Mouse (Mus musculus): ENCODE measurements around the gene Rp2. TPM values are rescaled to one million over a fixed set of nuclear protein-coding genes. Genes with fewer than 3 reads are reported as not detected.

The Rp2 gene
- total and polyA plus RNA-seq, 2 experiments from 2014 or later: 10.2 to 21.7 TPM

GRCm38 (mm10) chrX:20414885-20415622, 50.8 kb downstream of the Rp2 start:
- H3K4me3 ChIP-seq (ENCODE audit: low read depth, low read length): no peak overlapping the region
- H3K9ac ChIP-seq (replicated peaks; ENCODE audit: low read depth, low read length): no peak overlapping the region
- TF ChIP-seq CTCF (IDR thresholded peaks at IDR 0.05; ENCODE audit: low read depth) (no peak), EP300 (IDR thresholded peaks at IDR 0.05; ENCODE audit: low read depth) (no peak)
- no peaks in the 10 kb centered on the region for H3K4me1 ChIP-seq (ENCODE audit: control insufficient read depth, insufficient read depth)
- ATAC-seq (ENCODE audit: insufficient read depth, low read depth) (no peak), DNase-seq (ENCODE audit: low spot score) (no peak)
- H3K9me3 ChIP-seq (replicated peaks; ENCODE audit: control insufficient read depth, low read length): no peaks in the 10 kb centered on the region
- H3K27ac ChIP-seq (ENCODE audit: low read depth): no peak overlapping the region
- no peaks in the 10 kb centered on the region for H3K36me3 ChIP-seq (replicated peaks; ENCODE audit: control insufficient read depth, insufficient read depth, low read length)
- WGBS: 56% methylated on average over 10 of the region's 10 CpGs
- H3K27me3 ChIP-seq (ENCODE audit: control insufficient read depth, insufficient read depth, low read length): no peaks in the 10 kb centered on the region
- no peak overlapping the region for H3K4me2 ChIP-seq (ENCODE audit: low read depth, low read length)

DNA sequence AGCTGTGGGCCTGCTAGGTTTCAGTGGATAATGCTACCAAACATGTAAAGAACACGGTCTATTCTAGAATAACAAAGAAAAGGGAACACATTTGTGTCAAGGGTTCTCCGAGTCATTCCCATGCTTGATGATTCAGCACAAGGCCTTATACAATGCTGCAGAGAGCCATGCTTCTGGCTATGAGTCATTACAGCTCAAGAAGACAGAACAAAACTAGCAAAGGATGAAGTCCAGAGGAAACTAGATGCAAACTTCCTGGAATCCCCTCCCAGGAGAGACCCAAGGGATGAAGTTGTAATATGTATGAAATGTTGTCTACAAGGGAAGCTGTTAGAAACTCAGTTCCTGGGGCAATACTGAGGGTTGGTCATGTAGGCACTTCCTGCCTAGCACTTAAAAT, 54.2 kb downstream of the Rp2 start:
- no peaks in the 10 kb centered on the region for H3K27me3 ChIP-seq (ENCODE audit: control insufficient read depth, insufficient read depth, low read length)

DNA sequence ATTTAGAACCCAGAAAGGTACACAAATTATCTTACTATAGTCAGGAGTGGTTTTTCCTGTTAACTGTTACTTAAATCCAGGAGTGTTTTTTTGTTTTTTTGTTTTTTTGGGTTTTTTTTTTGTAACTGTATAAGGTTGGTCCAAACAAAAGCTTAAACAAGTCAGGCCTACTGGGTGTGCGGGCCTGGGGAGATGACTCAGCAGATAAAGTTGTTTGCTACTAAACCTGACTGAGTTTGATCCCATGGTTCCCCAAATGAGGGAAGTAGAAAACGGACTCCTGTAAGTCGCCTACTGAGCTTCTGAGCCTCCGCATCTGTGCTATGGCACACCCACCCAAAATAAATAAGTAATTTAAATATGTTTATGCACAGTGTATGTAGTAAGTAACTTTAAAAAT, 55.3 kb downstream of the Rp2 start:
- DNase-seq (ENCODE audit: low spot score) (no peak), ATAC-seq (ENCODE audit: insufficient read depth, low read depth) (no peak)
- Histone ChIP-seq H3K9ac (replicated peaks; ENCODE audit: low read depth, low read length) (no peak overlapping the region), H3K27ac (ENCODE audit: low read depth) (no peak overlapping the region), H3K4me2 (ENCODE audit: low read depth, low read length) (no peak overlapping the region), H3K9me3 (replicated peaks; ENCODE audit: control insufficient read depth, low read length) (no peaks in the 10 kb centered on the region), H3K4me3 (ENCODE audit: low read depth, low read length) (no peak overlapping the region), H3K36me3 (replicated peaks; ENCODE audit: control insufficient read depth, insufficient read depth, low read length) (no peaks in the 10 kb centered on the region), H3K27me3 (ENCODE audit: control insufficient read depth, insufficient read depth, low read length) (no peaks in the 10 kb centered on the region), H3K4me1 (ENCODE audit: control insufficient read depth, insufficient read depth) (no peaks in the 10 kb centered on the region)
- TF ChIP-seq CTCF (IDR thresholded peaks at IDR 0.05; ENCODE audit: low read depth) (no peak), EP300 (IDR thresholded peaks at IDR 0.05; ENCODE audit: low read depth) (no peak)
- 73% methylated on average over 4 of the region's 4 CpGs for WGBS

More for the DNA sequence above, 54.2 kb downstream of the Rp2 start:
- H3K27ac ChIP-seq (ENCODE audit: low read depth): no peak overlapping the region
- no peak overlapping the region for H3K4me3 ChIP-seq (ENCODE audit: low read depth, low read length)
- H3K9me3 ChIP-seq (replicated peaks; ENCODE audit: control insufficient read depth, low read length): no peaks in the 10 kb centered on the region
- H3K36me3 ChIP-seq (replicated peaks; ENCODE audit: control insufficient read depth, insufficient read depth, low read length): no peaks in the 10 kb centered on the region
- H3K4me1 ChIP-seq (ENCODE audit: control insufficient read depth, insufficient read depth): no peaks in the 10 kb centered on the region
- H3K4me2 ChIP-seq (ENCODE audit: low read depth, low read length): no peak overlapping the region
- ATAC-seq (ENCODE audit: insufficient read depth, low read depth) (no peak), DNase-seq (ENCODE audit: low spot score) (no peak)
- no peak overlapping the region for H3K9ac ChIP-seq (replicated peaks; ENCODE audit: low read depth, low read length)
- WGBS: 75% methylated on average over 2 of the region's 2 CpGs
- TF ChIP-seq EP300 (IDR thresholded peaks at IDR 0.05; ENCODE audit: low read depth) (no peak), CTCF (IDR thresholded peaks at IDR 0.05; ENCODE audit: low read depth) (no peak)

GRCm38 (mm10) chrX:20425140-20425838, 61.0 kb downstream of the Rp2 start, which contains the start of gene Jade3:
Gene Jade3, plus strand, starts transcription at chrX:20425688.
- H3K9ac ChIP-seq (replicated peaks; ENCODE audit: low read depth, low read length): peak within 1 kb of the TSS; percentile 71
- peak within 1 kb of the TSS; percentile 68 for H3K4me3 ChIP-seq (ENCODE audit: low read depth, low read length)
- no peaks in the 10 kb centered on the region for H3K4me1 ChIP-seq (ENCODE audit: control insufficient read depth, insufficient read depth)
- H3K4me2 ChIP-seq (ENCODE audit: low read depth, low read length): peak within 1 kb of the TSS; percentile 71
- peak; percentile 93 for ATAC-seq (ENCODE audit: insufficient read depth, low read depth)
- H3K27ac ChIP-seq (ENCODE audit: low read depth): peak within 1 kb of the TSS; percentile 90
- DNase-seq (ENCODE audit: low spot score): peak; percentile 86
- TF ChIP-seq CTCF (IDR thresholded peaks at IDR 0.05; ENCODE audit: low read depth) (no peak), EP300 (IDR thresholded peaks at IDR 0.05; ENCODE audit: low read depth) (no peak)
- WGBS: 18% methylated on average over 35 of the region's 67 CpGs
- H3K9me3 ChIP-seq (replicated peaks; ENCODE audit: control insufficient read depth, low read length): no peaks in the 10 kb centered on the region
- H3K36me3 ChIP-seq (replicated peaks; ENCODE audit: control insufficient read depth, insufficient read depth, low read length): no peaks in the 10 kb centered on the region
- no peaks in the 10 kb centered on the region for H3K27me3 ChIP-seq (ENCODE audit: control insufficient read depth, insufficient read depth, low read length)

DNA sequence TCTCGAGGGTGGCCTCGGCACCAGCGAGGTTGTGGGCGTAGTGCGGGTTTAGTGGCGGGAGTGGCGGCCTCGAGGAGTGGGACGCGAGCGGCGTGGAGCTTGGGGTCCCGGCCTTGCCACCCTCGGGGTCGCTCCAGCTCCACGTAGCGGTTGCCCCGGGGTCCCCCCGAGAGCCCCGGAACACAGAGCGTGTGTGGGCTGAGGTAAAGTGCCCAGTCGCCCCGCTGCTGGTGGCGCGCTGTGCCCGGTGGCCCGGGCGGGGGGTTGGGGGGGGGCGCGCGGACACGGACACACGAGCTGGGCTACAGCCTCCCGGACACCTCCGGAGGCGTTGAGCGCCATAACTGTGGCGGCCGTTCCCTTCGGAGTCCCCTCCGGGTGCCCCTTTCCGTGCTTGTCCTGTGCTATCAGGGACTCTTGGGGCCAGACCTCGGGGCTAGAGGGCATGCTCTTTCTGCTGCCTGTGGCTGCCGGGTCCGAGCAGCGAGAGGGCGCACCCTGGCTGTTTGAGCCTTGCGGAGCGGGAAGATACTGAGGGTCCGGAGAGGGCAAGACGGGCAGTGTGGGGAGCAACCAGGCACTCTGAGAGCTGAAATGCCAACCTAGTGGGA, 61.7 kb downstream of the Rp2 start:
- no peaks in the 10 kb centered on the region for H3K4me1 ChIP-seq (ENCODE audit: control insufficient read depth, insufficient read depth)
- no peaks in the 10 kb centered on the region for H3K36me3 ChIP-seq (replicated peaks; ENCODE audit: control insufficient read depth, insufficient read depth, low read length)
- 16% methylated on average over 31 of the region's 51 CpGs for WGBS
- no peak for TF ChIP-seq EP300 (IDR thresholded peaks at IDR 0.05; ENCODE audit: low read depth)
- peak; percentile 43 for TF ChIP-seq CTCF (IDR thresholded peaks at IDR 0.05; ENCODE audit: low read depth)
- no peaks in the 10 kb centered on the region for H3K9me3 ChIP-seq (replicated peaks; ENCODE audit: control insufficient read depth, low read length)
- DNase-seq (ENCODE audit: low spot score) (no peak), ATAC-seq (ENCODE audit: insufficient read depth, low read depth) (peak; percentile 44)
- peak overlapping the region; percentile 71 for H3K4me2 ChIP-seq (ENCODE audit: low read depth, low read length)
- H3K4me3 ChIP-seq (ENCODE audit: low read depth, low read length): peak overlapping the region; percentile 68
- peak overlapping the region; percentile 90 for H3K27ac ChIP-seq (ENCODE audit: low read depth)
- H3K27me3 ChIP-seq (ENCODE audit: control insufficient read depth, insufficient read depth, low read length): no peaks in the 10 kb centered on the region
- peak overlapping the region; percentile 71 for H3K9ac ChIP-seq (replicated peaks; ENCODE audit: low read depth, low read length)

Other genes with a start within 250 kb of the Rp2 start
- 20.8 and 24.4 TPM in 2 replicates for gene Slc9a7, start 72.7 kb upstream of the Rp2 start, total RNA-seq (2014; rRNA removed; ENCODE audit: low replicate concordance)
- 5.0 and 5.1 TPM in 2 replicates for gene Slc9a7, start 72.7 kb upstream of the Rp2 start, polyA plus RNA-seq (2015; fragmentation: Nextera tagmentation; extraction: Ambion mirVana)
- gene Jade3, start 61.2 kb downstream of the Rp2 start, total RNA-seq (2014; rRNA removed; ENCODE audit: low replicate concordance): 0.99 and 2.8 TPM in 2 replicates
- gene Jade3, start 61.2 kb downstream of the Rp2 start, polyA plus RNA-seq (2015; fragmentation: Nextera tagmentation; extraction: Ambion mirVana): 1.7 and 2.2 TPM in 2 replicates
- gene Rgn, start 185.3 kb downstream of the Rp2 start, total RNA-seq (2014; rRNA removed; ENCODE audit: low replicate concordance): not detected in 2 replicates
- 2.2 and 2.8 TPM in 2 replicates for gene Rgn, start 185.3 kb downstream of the Rp2 start, polyA plus RNA-seq (2015; fragmentation: Nextera tagmentation; extraction: Ambion mirVana)

Measured in heart, postnatal 0 days (tissue).